Mouse (Mus musculus): ENCODE data around the gene Dlgap4.
A peak's percentile ranks its signal among the peaks of the same experiment; 100 is the strongest.

Gene Dlgap4

GRCm38 (mm10) chr2:156613541-156614257 lies at the start of gene Dlgap4:
Gene Dlgap4 (plus strand): TSS chr2:156613705.
- no peak for DNase-seq (ENCODE audit: low read depth, low spot score)

- no peak for DNase-seq (ENCODE audit: low read depth, low spot score)
These were observed 47.0 kb upstream of the Dlgap4 start for GRCm38 (mm10) chr2:156566512-156566911.

- no peak for DNase-seq (ENCODE audit: low read depth, low spot score)
These were observed 44.9 kb upstream of the Dlgap4 start for GRCm38 (mm10) chr2:156568647-156569046.

DNA sequence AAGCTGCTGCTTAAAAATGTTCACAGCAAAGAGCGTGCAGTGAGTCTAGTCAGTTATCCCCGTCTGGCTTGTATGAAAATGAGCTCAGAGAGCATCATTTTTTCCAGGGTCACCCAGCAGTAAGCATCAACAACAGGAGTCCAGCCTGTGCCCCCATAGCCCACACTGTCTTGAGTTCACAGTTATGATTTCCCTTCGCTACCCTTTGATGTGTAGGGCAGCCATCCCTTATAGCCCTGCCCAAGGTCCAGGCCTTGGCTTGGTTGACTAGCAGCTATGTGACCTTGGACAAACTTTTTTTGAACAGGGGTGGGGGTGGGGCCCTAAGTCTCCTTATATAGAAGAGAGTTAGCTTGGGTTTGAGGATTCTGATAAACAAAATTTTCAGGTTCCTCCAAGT lies 44.2 kb upstream of the Dlgap4 start:
- DNase-seq (ENCODE audit: low read depth, low spot score), result no peak

DNA sequence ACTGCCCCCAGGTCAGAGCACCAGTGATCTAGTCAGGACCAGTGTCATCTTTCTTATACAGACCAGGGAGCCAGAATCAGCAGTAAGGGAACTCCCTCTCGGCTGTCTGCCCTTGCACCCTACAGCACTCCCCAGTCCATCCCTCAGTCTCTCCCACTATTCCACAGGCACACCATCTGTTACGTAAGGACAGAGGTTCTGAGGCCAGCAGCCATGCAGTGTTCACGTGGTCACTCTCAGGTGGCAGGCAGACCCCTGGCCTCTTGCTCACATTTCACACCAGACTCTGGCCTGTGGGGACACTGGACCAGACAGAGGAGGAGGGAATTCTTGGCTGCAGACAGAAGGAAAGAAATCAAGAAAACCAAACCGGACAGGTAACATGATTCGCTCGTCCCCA lies 42.0 kb upstream of the Dlgap4 start:
- DNase-seq (ENCODE audit: low read depth, low spot score), result no peak

DNA sequence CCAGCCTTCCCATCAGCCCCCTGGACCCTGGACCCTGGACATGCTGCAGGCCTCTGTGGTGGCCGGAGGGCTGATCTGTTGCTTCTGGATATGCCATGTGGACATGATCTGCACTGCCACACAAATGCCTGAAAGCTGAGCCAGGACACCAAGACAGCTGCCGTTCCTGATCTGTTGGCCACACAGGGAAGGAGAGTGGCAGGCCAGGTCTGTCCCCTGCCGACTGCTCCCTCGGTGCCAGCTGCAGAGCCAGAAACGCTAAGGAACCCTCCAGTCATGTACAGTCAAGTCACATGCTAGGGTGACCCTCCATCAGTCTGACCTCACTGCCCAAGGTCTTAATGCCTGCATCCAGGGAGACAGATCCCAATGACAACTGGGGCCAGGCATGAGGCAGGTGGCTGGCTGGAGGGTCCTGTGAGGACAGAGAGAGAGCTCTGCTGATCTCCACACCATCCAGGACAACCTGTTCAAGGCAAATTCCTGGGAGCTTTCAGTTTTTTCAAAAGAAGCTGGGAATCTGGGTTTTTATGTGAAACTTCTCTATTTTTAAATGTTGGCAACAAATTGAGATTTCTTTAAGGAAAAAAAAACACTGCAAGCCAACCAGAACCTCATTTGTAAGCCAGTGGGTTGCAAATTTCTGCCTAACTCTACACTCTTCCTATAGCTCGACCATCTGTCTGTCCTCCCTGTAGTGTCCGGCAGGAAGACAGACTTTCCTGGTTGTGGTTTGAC lies 36.5 kb upstream of the Dlgap4 start:
- DNase-seq (ENCODE audit: low read depth, low spot score), result no peak

DNA sequence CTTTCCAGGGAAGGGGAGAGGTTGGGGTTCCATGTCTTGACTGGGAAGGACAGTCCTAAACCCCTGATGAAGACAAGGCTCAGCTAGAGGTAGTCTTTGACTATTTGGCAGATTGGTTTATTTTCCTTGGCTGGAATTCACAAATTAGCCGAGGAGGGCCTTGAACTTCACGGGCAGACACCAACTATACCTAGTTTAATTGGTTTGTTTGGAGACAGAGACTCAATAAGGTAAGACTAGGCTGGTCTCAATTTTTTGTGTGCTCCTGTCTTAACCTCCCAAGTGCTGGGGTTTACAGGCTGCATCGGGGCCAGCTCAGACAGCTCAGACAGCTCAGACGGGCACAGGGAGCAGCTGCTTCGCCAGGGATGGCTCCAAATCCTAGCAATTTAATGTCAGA lies 33.0 kb upstream of the Dlgap4 start:
- DNase-seq (ENCODE audit: low read depth, low spot score), result no peak

- no peak for DNase-seq (ENCODE audit: low read depth, low spot score)
These were observed 32.3 kb upstream of the Dlgap4 start for GRCm38 (mm10) chr2:156581244-156581643.

- DNase-seq (ENCODE audit: low read depth, low spot score), result no peak
These were observed 30.6 kb upstream of the Dlgap4 start for GRCm38 (mm10) chr2:156582887-156583286.

DNA sequence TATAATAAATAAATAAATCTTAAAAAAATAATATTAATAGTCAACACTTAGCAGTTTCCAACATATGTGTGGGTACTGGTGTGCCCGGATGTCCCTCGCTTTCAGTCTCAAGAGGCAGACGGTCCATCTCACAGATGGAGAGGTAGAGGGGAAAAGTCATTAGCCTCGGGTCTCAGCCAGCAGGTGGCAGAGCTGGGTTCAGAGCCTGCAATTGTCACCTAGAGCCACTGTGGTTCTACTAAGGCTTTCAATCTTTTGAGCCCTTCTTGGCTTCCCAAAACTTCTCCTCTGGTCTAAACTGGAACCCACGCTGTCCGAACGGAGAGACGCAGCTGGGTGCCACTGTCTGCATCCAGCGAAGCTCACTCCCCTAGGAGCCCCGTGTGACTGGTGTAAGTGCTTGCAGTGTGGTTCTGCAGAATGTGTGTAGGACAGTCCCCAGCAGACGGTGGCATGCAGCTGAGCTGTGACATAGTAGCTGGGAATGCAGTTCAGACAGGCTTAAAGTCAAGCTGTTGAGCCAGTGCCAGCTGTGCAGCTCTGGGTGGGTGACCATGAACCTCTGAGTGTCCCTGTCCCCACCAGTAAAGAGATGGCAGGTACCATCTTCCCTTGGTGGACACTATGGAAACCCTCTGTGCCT lies 29.2 kb upstream of the Dlgap4 start:
- no peak for DNase-seq (ENCODE audit: low read depth, low spot score)

DNA sequence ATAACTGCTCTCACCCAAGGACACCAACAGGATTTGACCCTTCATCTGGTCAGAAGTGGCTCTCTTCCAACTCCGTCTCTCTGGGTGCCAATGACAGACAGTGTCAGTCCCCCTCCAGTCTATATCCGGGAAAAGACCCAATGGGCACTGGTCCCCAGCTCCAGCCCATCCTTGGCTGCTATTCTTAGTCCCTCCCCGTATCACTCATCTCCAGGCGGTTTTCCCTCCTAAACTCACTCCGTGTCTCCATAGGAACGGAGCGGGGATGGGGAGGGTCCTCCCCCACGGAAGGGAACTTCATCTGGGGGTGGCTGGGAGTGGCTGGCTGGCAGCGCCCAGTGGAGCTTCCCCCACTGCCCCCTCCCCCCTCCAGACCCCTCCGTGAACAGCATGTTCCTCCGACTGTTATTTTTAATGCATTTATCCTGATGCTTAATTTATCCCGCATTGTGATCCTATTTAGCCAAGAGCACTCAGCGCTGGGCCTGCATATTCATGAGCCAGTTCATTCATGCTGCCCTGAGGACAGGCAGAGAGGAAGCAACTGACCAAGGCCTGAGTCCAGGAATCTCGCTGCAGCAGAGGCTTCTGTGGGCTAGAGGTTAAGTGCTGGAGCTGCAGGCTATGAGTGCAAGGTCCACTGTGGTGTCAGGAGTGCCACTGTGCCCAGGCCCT lies 28.6 kb upstream of the Dlgap4 start:
- peak; percentile 18 for DNase-seq (ENCODE audit: low read depth, low spot score)

GRCm38 (mm10) chr2:156589481-156589880 lies 24.0 kb upstream of the Dlgap4 start:
- DNase-seq (ENCODE audit: low read depth, low spot score), result no peak

GRCm38 (mm10) chr2:156594987-156595490 lies 18.5 kb upstream of the Dlgap4 start:
- no peak for DNase-seq (ENCODE audit: low read depth, low spot score)

DNA sequence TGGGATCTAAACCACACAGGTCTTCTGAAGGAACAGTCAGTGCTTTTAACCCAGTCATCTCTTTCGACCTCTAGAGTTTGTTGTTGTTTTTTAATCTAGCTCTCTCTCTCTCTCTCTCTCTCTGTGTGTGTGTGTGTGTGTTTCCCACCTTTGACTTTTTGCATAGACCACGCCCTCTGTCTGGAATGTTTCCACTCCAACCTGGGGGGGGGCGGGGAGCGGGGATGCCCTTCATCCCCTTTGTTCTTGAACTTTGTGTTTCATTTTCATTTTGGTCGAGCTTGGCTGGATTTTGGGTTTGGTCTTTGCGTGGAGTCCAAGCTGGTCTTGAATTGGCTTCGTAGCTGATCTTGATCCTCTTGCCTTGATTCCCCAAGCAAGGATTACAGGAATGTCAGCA lies 10.9 kb upstream of the Dlgap4 start:
- DNase-seq (ENCODE audit: low read depth, low spot score), result no peak

DNA sequence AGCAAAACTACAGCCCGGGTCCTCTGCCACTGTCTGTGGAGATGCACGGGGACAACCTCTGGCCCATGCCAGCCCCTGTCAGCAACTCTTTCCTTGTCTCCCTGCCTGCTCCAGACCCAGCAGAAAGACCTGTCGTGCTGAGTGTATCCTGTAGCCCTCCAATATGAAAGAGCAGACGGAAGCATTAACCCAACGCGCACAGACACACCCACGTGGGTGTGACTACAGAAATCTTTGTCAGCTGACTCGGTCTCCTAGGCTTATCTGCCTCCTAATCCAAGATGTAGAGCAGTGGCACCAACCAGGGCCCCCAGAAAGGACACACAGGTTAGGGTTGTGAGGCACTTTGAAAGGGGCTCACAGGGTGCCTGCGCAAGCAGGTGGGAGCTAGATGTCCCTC lies 9.8 kb upstream of the Dlgap4 start:
- no peak for DNase-seq (ENCODE audit: low read depth, low spot score)

- no peak for DNase-seq (ENCODE audit: low read depth, low spot score)
These were observed 8.4 kb upstream of the Dlgap4 start for GRCm38 (mm10) chr2:156605144-156605543.

DNA sequence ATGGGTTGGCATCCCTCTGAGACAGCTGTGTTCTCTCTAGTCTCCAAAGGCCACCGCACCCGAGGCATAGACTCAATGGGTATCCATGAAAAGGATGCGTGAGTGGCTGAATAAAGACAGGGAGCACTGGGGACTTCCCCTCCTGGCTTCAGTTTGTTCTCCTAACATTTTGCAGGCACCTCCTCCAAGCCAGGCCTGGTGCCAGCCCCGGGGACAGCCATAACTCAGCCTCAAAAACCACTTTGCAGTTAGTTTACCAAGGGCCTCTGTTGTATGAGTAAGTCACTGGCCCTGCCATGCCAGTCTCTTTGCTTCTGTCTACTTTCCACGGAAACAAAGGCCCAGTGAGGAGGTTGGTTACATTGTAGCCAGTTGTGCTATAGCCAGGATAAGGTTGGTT lies 7.5 kb upstream of the Dlgap4 start:
- DNase-seq (ENCODE audit: low read depth, low spot score), result no peak

DNA sequence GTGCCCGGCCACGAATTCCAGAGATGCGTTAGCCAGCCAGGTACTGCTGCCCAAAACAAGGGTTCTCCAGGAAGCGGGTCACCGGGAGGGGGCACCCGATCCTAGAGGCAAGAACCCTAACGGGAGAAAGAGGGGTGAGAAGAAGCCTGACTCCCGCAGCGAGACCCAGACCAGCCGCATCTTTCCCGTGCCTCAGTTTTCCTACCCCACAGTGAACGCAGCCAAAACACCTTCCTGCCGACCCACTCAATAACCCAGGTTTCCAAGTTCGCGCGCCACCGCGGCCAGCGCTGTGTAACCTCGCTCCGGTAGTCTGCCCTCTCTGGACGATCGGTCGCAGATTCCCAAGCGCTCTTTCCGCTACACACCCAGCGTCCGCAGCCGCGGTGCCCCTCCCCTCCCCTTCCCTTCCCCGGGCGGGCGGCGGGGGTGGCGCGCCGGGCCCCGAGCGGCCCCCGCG lies 394 bp upstream of the Dlgap4 start:
- peak; percentile 28 for DNase-seq (ENCODE audit: low read depth, low spot score)

GRCm38 (mm10) chr2:156614258-156614556 lies 702 bp downstream of the Dlgap4 start:
- DNase-seq (ENCODE audit: low read depth, low spot score), result no peak

DNA sequence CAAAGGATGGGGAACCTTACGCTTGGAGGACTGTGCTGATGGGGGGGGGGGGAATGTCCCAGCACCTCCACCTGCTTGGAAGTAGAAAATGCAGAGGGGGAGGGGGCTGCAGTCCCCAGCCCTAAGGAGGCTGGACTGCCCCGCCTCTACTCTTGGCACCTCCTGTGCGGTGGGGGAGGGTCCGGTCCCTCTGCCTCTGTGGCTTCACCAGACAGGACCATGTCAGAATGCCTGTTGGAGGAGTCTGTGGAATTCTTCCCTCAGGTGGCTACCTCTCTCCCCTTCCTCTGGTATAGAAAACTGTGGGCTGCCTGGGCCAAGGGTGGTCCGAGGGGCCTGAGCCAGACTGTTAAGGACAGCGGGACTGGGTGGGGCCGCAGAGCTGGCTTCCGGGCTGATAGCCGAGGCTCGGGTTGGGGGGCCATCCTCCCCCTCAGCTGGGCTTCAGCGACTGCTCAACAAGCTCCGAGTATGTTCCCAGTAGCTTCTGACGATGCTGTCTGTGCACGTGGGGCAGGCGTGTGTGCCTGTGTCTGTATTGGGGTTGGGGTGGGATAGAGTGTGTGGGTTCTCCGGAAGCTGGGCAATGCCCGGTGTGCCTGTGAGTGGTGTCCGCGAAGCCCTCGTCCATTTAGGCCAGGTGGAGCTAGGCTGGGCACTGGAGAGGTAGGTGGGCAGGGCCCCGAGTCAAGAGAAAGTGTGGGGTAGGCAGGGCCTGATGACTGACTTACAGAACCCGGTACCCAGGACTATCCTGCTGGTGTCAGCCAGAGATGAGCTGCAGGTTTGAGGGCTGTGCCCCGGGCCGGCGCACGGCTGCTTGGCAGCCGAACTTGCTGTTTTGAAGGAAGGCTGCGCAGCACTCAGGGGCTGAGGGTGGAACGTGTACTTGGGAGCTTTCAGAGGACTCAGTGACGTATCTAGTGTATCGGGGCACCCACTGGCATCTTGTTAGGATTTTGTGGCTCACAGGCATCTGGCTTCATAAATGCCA lies 1.5 kb downstream of the Dlgap4 start:
- no peak for DNase-seq (ENCODE audit: low read depth, low spot score)

- DNase-seq (ENCODE audit: low read depth, low spot score), result no peak
These were observed 3.0 kb downstream of the Dlgap4 start for GRCm38 (mm10) chr2:156616513-156616912.

Measured in brain, embryonic 18.5 days (tissue).